Mouse (Mus musculus): ENCODE results near the gene Mog. TPM values are rescaled to one million over a fixed set of nuclear protein-coding genes. Genes with fewer than 3 reads are reported as not detected.

The Mog gene
- total RNA-seq, 2 experiments from 2014 or later = 29.1 to 29.2 TPM

- no peak for DNase-seq (ENCODE audit: extremely low spot score in 1 of 2, low spot score in 2 of 2)
These were observed 33.8 kb upstream of the Mog start for GRCm38 (mm10) chr17:37056957-37057356.

GRCm38 (mm10) chr17:37051745-37052144, 28.5 kb upstream of the Mog start:
- DNase-seq (ENCODE audit: extremely low spot score in 1 of 2, low spot score in 2 of 2) = no peak
- intact Hi-C loops (cut with DNase I) = loop anchor here (2.0 kb wide), 1 partner anchor 19 kb away; no protein-coding TSS in a partner anchor
- peak overlapping the region; percentile 80 for H3K4me3 ChIP-seq
- peak overlapping the region; percentile 94; the same call in 1 of the 2 replicates for H3K27ac ChIP-seq
- TF ChIP-seq CTCF (IDR thresholded peaks at IDR 0.05) = no peak

More at GRCm38 (mm10) chr17:37056957-37057356, 33.8 kb upstream of the Mog start:
- H3K27ac ChIP-seq = no peak overlapping the region
- intact Hi-C loops (cut with DNase I) = no loop called here
- no peak for TF ChIP-seq CTCF (IDR thresholded peaks at IDR 0.05)
- H3K4me3 ChIP-seq = no peak overlapping the region

GRCm38 (mm10) chr17:37050876-37051275, 27.7 kb upstream of the Mog start:
- TF ChIP-seq CTCF (IDR thresholded peaks at IDR 0.05) = no peak
- intact Hi-C loops (cut with DNase I) = no loop called here
- DNase-seq (ENCODE audit: extremely low spot score in 1 of 2, low spot score in 2 of 2) = peak in 1 of 2 experiments; percentile 55

GRCm38 (mm10) chr17:37050399-37050798, 27.2 kb upstream of the Mog start:
- Histone ChIP-seq H3K4me3 (peak overlapping the region; percentile 80), H3K27ac (peak overlapping the region; percentile 94)
- TF ChIP-seq CTCF (IDR thresholded peaks at IDR 0.05) = no peak
- peak; percentile 93 to 96 for DNase-seq (ENCODE audit: extremely low spot score in 1 of 2, low spot score in 2 of 2)
- intact Hi-C loops (cut with DNase I) = no loop called here

More at GRCm38 (mm10) chr17:37050876-37051275, 27.7 kb upstream of the Mog start:
- Histone ChIP-seq H3K4me3 (peak overlapping the region; percentile 80), H3K27ac (peak overlapping the region; percentile 94)

GRCm38 (mm10) chr17:37049570-37050310, 26.5 kb upstream of the Mog start:
- peak overlapping the region; percentile 94 for H3K27ac ChIP-seq
- H3K4me3 ChIP-seq = peak overlapping the region; percentile 80
- intact Hi-C loops (cut with DNase I) = loop anchor here (10.0 kb wide), 1 partner anchor 775 kb away; the partner anchor contains the start of gene Trim39
- peak; percentile 80 for TF ChIP-seq CTCF (IDR thresholded peaks at IDR 0.05)
- DNase-seq (ENCODE audit: extremely low spot score in 1 of 2, low spot score in 2 of 2) = peak; percentile 86 to 89

GRCm38 (mm10) chr17:37048383-37048782, 25.2 kb upstream of the Mog start:
- no peak for DNase-seq (ENCODE audit: extremely low spot score in 1 of 2, low spot score in 2 of 2)
- Histone ChIP-seq H3K4me3 (peak overlapping the region; percentile 40), H3K27ac (peak overlapping the region; percentile 12; the same call in 1 of the 2 replicates)
- intact Hi-C loops (cut with DNase I) = loop anchor here (10.0 kb wide), 1 partner anchor 774 kb away; the partner anchor contains the start of gene Trim39
- TF ChIP-seq CTCF (IDR thresholded peaks at IDR 0.05) = no peak

- Histone ChIP-seq H3K27ac (peak overlapping the region; percentile 12; the same call in 1 of the 2 replicates), H3K4me3 (peak overlapping the region; percentile 83)
- intact Hi-C loops (cut with DNase I) = loop anchor here (1.0 to 10.0 kb wide), 6 partner anchors 51 to 773 kb away; partner anchors contain the start of genes Trim26, Trim39, Znrd1 and Znrd1as
- no peak for DNase-seq (ENCODE audit: extremely low spot score in 1 of 2, low spot score in 2 of 2)
- peak; percentile 41 for TF ChIP-seq CTCF (IDR thresholded peaks at IDR 0.05)
These were observed 24.8 kb upstream of the Mog start for GRCm38 (mm10) chr17:37047981-37048380.

GRCm38 (mm10) chr17:37047332-37047976, 24.3 kb upstream of the Mog start:
- intact Hi-C loops (cut with DNase I) = loop anchor here (1.0 to 10.0 kb wide), 6 partner anchors 51 to 773 kb away; partner anchors contain the start of genes Trim26, Trim39, Znrd1 and Znrd1as
- DNase-seq (ENCODE audit: extremely low spot score in 1 of 2, low spot score in 2 of 2) = no peak
- no peak for TF ChIP-seq CTCF (IDR thresholded peaks at IDR 0.05)
- Histone ChIP-seq H3K27ac (peak overlapping the region; percentile 97; the same call in 1 of the 2 replicates), H3K4me3 (peak overlapping the region; percentile 83)

GRCm38 (mm10) chr17:37046312-37047112, 23.3 kb upstream of the Mog start:
- TF ChIP-seq CTCF (IDR thresholded peaks at IDR 0.05) = peak; percentile 7; the same call in 1 of the 2 replicates
- intact Hi-C loops (cut with DNase I) = loop anchor here (1.0 to 10.0 kb wide), 6 partner anchors 50 to 772 kb away; partner anchors contain the start of genes Trim26, Trim39, Znrd1 and Znrd1as
- H3K4me3 ChIP-seq = peak overlapping the region; percentile 83
- DNase-seq (ENCODE audit: extremely low spot score in 1 of 2, low spot score in 2 of 2) = peak; percentile 60 to 65
- peak overlapping the region; percentile 97 for H3K27ac ChIP-seq

- intact Hi-C loops (cut with DNase I) = loop anchor here (2.0 to 10.0 kb wide), 6 partner anchors 17 to 771 kb away; partner anchors contain the start of genes Trim26, Trim39, Znrd1 and Znrd1as
- DNase-seq (ENCODE audit: extremely low spot score in 1 of 2, low spot score in 2 of 2) = peak; percentile 84 to 85
- H3K27ac ChIP-seq = peak within 1 kb of the TSS; percentile 97
- TF ChIP-seq CTCF (IDR thresholded peaks at IDR 0.05) = no peak
- peak within 1 kb of the TSS; percentile 83 for H3K4me3 ChIP-seq
These were observed 22.6 kb upstream of the Mog start, which contains the start of gene Gabbr1 for GRCm38 (mm10) chr17:37045611-37046311. TSS of gene Gabbr1 (plus strand) at chr17:37045966.

Data from left cerebral cortex, adult 2 months (tissue).